Mouse (Mus musculus) neural tube, embryonic 11.5 days (tissue): ENCODE results near the gene Catip. TPM values are rescaled to one million over a fixed set of nuclear protein-coding genes. Genes with fewer than 3 reads are reported as not detected.

Experiments used
- ATAC-seq: fragments of 200-750 bp; cut with Nextera tagmentation; 2 replicates; pipeline ENCODE4 v1.8.0; 2017; ENCODE audit warnings: moderate number of reproducible peaks, mild to moderate bottlenecking, moderate TSS enrichment, moderate library complexity; ENCODE audit not compliant: insufficient read depth, low FRiP score, low TSS enrichment
- DNase-seq: peaks from one replicate; pipeline ENCODE4 v3.0.0-alpha.2; 2015; ENCODE audit warnings: low spot score
- H3K27ac ChIP-seq: fragments of 300-500 bp; sonication (generic); 2 replicates; pipeline ENCODE4 v1.5.1; 2014; ENCODE audit warnings: low read depth, mild to moderate bottlenecking, low read length
- H3K27me3 ChIP-seq: fragments of 300-500 bp; sonication (generic); 2 replicates; pipeline ENCODE4 v1.6.1; 2014; ENCODE audit warnings: mild to moderate bottlenecking, low read length, mixed read lengths; ENCODE audit not compliant: control insufficient read depth, insufficient read depth
- H3K36me3 ChIP-seq: fragments of 300-500 bp; sonication (generic); 2 replicates; pipeline ENCODE4 v1.6.1; 2014; ENCODE audit warnings: mild to moderate bottlenecking, low read length, moderate library complexity, mixed read lengths; ENCODE audit not compliant: control insufficient read depth, insufficient read depth
- H3K4me1 ChIP-seq: fragments of 300-500 bp; sonication (generic); 2 replicates; pipeline ENCODE4 v1.6.1; 2014; ENCODE audit warnings: low read length, mixed read lengths; ENCODE audit not compliant: control insufficient read depth, insufficient read depth
- H3K4me2 ChIP-seq: fragments of 300-500 bp; sonication (generic); 2 replicates; pipeline ENCODE4 v1.6.1; 2014; ENCODE audit warnings: low read depth, mild to moderate bottlenecking, moderate library complexity
- H3K4me3 ChIP-seq: fragments of 300-500 bp; sonication (generic); 2 replicates; pipeline ENCODE4 v1.5.1; 2014; ENCODE audit warnings: low read depth, low read length
- H3K9ac ChIP-seq: fragments of 300-500 bp; sonication (generic); 2 replicates; pipeline ENCODE4 v1.6.1; 2014; ENCODE audit warnings: mild to moderate bottlenecking, low read length
- H3K9me3 ChIP-seq: fragments of 300-500 bp; sonication (generic); 2 replicates; pipeline ENCODE4 v1.6.1; 2016; ENCODE audit warnings: low read length; ENCODE audit not compliant: control insufficient read depth
- WGBS: fragments of 180-500 bp; shearing (Covaris S2); extraction: QIAGEN DNeasy Blood & Tissue Kit; methylation state at CpG from one replicate; pipeline ENCODE4 v1.1.7; 2014; 5-methylcytosine and 5-hydroxymethylcytosine counted together
- polyA plus RNA-seq: library from polyadenylated mRNA; unstranded; fragments of >200 nt; fragmentation: Nextera tagmentation; extraction: Ambion mirVana; gene quantifications from 2 replicates; pipeline ENCODE4 v1.2.1, GENCODE M21; 2014

Gene Catip
- polyA plus RNA-seq, 1 experiment from 2014 or later, result 0.20 TPM

- 0 out of 2 replicates have a peak, but pooled peaks cover 2% of the 10 kb centered on the region for H3K4me1 ChIP-seq
- no peak overlapping the region for H3K27ac ChIP-seq
- H3K9me3 ChIP-seq, result no peaks in the 10 kb centered on the region
- no peak overlapping the region for H3K9ac ChIP-seq
- H3K4me3 ChIP-seq, result no peak overlapping the region
- no peak for ATAC-seq
- DNase-seq, result no peak
- no peaks in the 10 kb centered on the region for H3K27me3 ChIP-seq
- H3K4me2 ChIP-seq, result no peak overlapping the region
- whole genome bisulfite sequencing, result 82% methylated on average over 8 of the region's 8 CpGs
- H3K36me3 ChIP-seq, result no peaks in the 10 kb centered on the region
Observed at GRCm38 (mm10) chr1:74384525-74384924, 22.6 kb downstream of the Catip start.

- Histone ChIP-seq H3K9ac (no peak overlapping the region), H3K27me3 (no peaks in the 10 kb centered on the region), H3K4me3 (no peak overlapping the region), H3K9me3 (no peaks in the 10 kb centered on the region), H3K27ac (no peak overlapping the region), H3K4me1 (0 out of 2 replicates have a peak, but pooled peaks cover 2% of the 10 kb centered on the region), H3K36me3 (no peaks in the 10 kb centered on the region), H3K4me2 (no peak overlapping the region)
- DNase-seq (no peak), ATAC-seq (no peak)
- WGBS, result 91% methylated on average over 10 of the region's 10 CpGs
Observed at GRCm38 (mm10) chr1:74385064-74385463, 23.2 kb downstream of the Catip start.

- DNase-seq, result no peak
- no peak overlapping the region for H3K27ac ChIP-seq
- no peak for ATAC-seq
- 88% methylated on average over 8 of the region's 8 CpGs for WGBS
- H3K27me3 ChIP-seq, result 0 out of 2 replicates have a peak, but pooled peaks cover 1% of the 10 kb centered on the region
- peaks cover 6% of the 10 kb centered on the region; the same call in 1 of the 2 replicates for H3K4me1 ChIP-seq
- no peaks in the 10 kb centered on the region for H3K36me3 ChIP-seq
- no peak overlapping the region for H3K4me3 ChIP-seq
- no peak overlapping the region for H3K9ac ChIP-seq
- H3K4me2 ChIP-seq, result no peak overlapping the region
- no peaks in the 10 kb centered on the region for H3K9me3 ChIP-seq
Observed at GRCm38 (mm10) chr1:74385531-74385930, 23.6 kb downstream of the Catip start.

- Histone ChIP-seq H3K4me1 (peaks cover 6% of the 10 kb centered on the region; the same call in 1 of the 2 replicates), H3K27me3 (0 out of 2 replicates have a peak, but pooled peaks cover 4% of the 10 kb centered on the region), H3K4me2 (peak overlapping the region; percentile 63), H3K4me3 (peak overlapping the region; percentile 58), H3K36me3 (no peaks in the 10 kb centered on the region), H3K27ac (peak overlapping the region; percentile 91), H3K9me3 (no peaks in the 10 kb centered on the region), H3K9ac (peak overlapping the region; percentile 73)
- 58% methylated on average over 7 of the region's 10 CpGs for WGBS
- DNase-seq, result no peak
- ATAC-seq, result no peak
Observed at GRCm38 (mm10) chr1:74386363-74386713, 24.4 kb downstream of the Catip start.

GRCm38 (mm10) chr1:74386714-74387385, 24.9 kb downstream of the Catip start:
- peak; percentile 85 for ATAC-seq
- WGBS, result under 1% methylated on average over 26 of the region's 26 CpGs

DNA sequence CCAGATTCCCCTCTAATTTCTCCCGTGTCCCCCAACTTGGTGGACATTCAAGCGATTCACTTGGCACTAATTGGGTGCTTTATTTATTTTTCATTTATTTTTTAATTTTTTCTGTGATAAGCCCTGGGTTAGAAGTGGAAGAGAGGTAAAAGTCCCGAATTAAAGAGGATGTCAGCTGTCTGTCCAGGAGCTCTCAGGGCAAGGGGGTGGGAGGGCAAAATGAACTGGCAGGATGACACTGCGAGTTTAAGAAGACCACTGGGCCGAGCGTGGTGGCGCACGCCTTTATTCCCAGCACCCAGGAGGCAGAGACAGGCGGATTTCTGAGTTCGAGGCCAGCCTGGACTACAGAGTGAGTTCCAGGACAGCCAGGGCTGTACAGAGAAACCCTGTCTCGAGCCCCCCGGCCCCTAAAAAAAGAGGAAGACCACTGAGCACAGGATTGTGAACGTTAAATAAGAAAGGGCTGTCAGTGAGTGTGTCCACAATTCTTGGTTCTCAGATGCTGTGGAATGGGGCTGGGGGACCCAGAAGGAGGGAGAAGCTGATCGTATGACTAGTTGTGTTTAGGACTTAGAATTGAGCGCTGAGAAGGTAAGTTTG, 25.6 kb downstream of the Catip start:
- DNase-seq, result no peak
- peak overlapping the region; percentile 91; the same call in 1 of the 2 replicates for H3K27ac ChIP-seq
- no peak overlapping the region for H3K4me3 ChIP-seq
- H3K36me3 ChIP-seq, result no peaks in the 10 kb centered on the region
- peak overlapping the region; percentile 63 for H3K4me2 ChIP-seq
- H3K9me3 ChIP-seq, result no peaks in the 10 kb centered on the region
- 0 out of 2 replicates have a peak, but pooled peaks cover 4% of the 10 kb centered on the region for H3K27me3 ChIP-seq
- no peak overlapping the region for H3K9ac ChIP-seq
- 67% methylated on average over 15 of the region's 15 CpGs for WGBS
- peaks cover 8% of the 10 kb centered on the region for H3K4me1 ChIP-seq
- ATAC-seq, result no peak

More at GRCm38 (mm10) chr1:74386714-74387385, 24.9 kb downstream of the Catip start:
- Histone ChIP-seq H3K36me3 (no peaks in the 10 kb centered on the region), H3K4me2 (peak overlapping the region; percentile 63), H3K4me1 (peaks cover 6% of the 10 kb centered on the region; the same call in 1 of the 2 replicates), H3K27me3 (0 out of 2 replicates have a peak, but pooled peaks cover 4% of the 10 kb centered on the region), H3K9ac (peak overlapping the region; percentile 73), H3K27ac (peak overlapping the region; percentile 91), H3K9me3 (no peaks in the 10 kb centered on the region), H3K4me3 (peak overlapping the region; percentile 58)
- peak; percentile 95 for DNase-seq

GRCm38 (mm10) chr1:74388398-74388920, 26.6 kb downstream of the Catip start:
- H3K4me1 ChIP-seq, result peaks cover 14% of the 10 kb centered on the region
- no peak overlapping the region for H3K4me3 ChIP-seq
- no peak overlapping the region for H3K4me2 ChIP-seq
- 0 out of 2 replicates have a peak, but pooled peaks cover 4% of the 10 kb centered on the region for H3K27me3 ChIP-seq
- H3K36me3 ChIP-seq, result no peaks in the 10 kb centered on the region
- H3K9ac ChIP-seq, result no peak overlapping the region
- 72% methylated on average over 7 of the region's 7 CpGs for WGBS
- no peak for DNase-seq
- H3K27ac ChIP-seq, result no peak overlapping the region
- no peak for ATAC-seq
- no peaks in the 10 kb centered on the region for H3K9me3 ChIP-seq

DNA sequence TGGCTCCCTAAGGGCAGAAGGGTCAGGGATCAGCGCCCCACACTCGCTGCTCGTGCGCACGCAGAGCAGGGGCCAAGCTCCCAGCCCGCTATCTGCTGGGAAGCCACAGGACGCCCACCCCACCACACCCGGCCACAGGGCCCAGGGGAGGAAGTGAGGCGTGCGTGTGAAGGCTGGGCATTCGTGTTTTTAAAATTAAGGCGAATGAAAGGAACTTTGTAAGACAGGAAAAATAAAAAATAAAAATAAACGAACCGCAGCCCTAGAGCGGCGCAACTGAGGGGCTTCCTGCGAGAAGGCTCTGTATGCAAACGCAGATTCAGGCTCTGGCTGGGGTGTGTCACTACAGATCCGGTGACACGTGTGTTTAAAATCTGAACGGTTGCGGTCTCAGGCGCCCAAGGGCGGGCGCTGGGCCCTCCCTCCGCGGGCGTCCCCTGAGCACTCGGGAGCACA, 28.0 kb downstream of the Catip start:
- H3K9me3 ChIP-seq, result no peaks in the 10 kb centered on the region
- DNase-seq, result no peak
- H3K27ac ChIP-seq, result no peak overlapping the region
- WGBS, result 4% methylated on average over 29 of the region's 29 CpGs
- H3K36me3 ChIP-seq, result peaks cover 6% of the 10 kb centered on the region; the same call in 1 of the 2 replicates
- peak overlapping the region; percentile 36 for H3K4me2 ChIP-seq
- 0 out of 2 replicates have a peak, but pooled peaks cover 4% of the 10 kb centered on the region for H3K27me3 ChIP-seq
- H3K9ac ChIP-seq, result no peak overlapping the region; the same call in 1 of the 2 replicates
- ATAC-seq, result no peak
- H3K4me3 ChIP-seq, result peak overlapping the region; percentile 7; the same call in 1 of the 2 replicates
- H3K4me1 ChIP-seq, result peaks cover 14% of the 10 kb centered on the region
